Mouse (Mus musculus) v-Abl transformed pro-B cells (cell line): ENCODE data around the gene Hspb11.

Experiments used
- in situ Hi-C, 2 experiments: fragments of 400-800 bp; cut with MboI; formaldehyde crosslinking; loops; one replicate each; pipeline ENCODE4 v1.15.1; 2025; ENCODE audit not compliant: unreplicated experiment in 2 of 2

Hspb11 gene

GRCm38 (mm10) chr4:107253125-107254091, at the start of gene Hspb11, which contains the start of gene Lrrc42:
TSS of gene Hspb11 (plus strand) at chr4:107253593.
TSS of gene Lrrc42 (minus strand) at chr4:107253532.
- in situ Hi-C loops, result loop anchor here (5.0 kb wide), 3 partner anchors 59 to 99 kb away; partner anchors contain the start of gene Yipf1 (in 2 of the 2)

- in situ Hi-C loops, result no loop called here
Measured at GRCm38 (mm10) chr4:107207016-107207415, 46.4 kb upstream of the Hspb11 start.

- in situ Hi-C loops, result no loop called here
Measured at GRCm38 (mm10) chr4:107208880-107209279, 44.5 kb upstream of the Hspb11 start, which contains the start of gene Ldlrad1. TSS of gene Ldlrad1 (plus strand) at chr4:107209180.

- in situ Hi-C loops, result no loop called here
Measured at GRCm38 (mm10) chr4:107210483-107211097, 42.8 kb upstream of the Hspb11 start.

- in situ Hi-C loops, result no loop called here
Measured at GRCm38 (mm10) chr4:107211465-107211864, 41.9 kb upstream of the Hspb11 start.

GRCm38 (mm10) chr4:107211936-107212335, 41.5 kb upstream of the Hspb11 start:
- in situ Hi-C loops, result no loop called here

GRCm38 (mm10) chr4:107213279-107214011, 39.9 kb upstream of the Hspb11 start:
- in situ Hi-C loops, result no loop called here

GRCm38 (mm10) chr4:107217574-107217973, 35.8 kb upstream of the Hspb11 start:
- in situ Hi-C loops, result no loop called here

- in situ Hi-C loops, result no loop called here
Measured at GRCm38 (mm10) chr4:107221524-107221923, 31.9 kb upstream of the Hspb11 start.

GRCm38 (mm10) chr4:107223225-107224204, 29.9 kb upstream of the Hspb11 start:
- in situ Hi-C loops, result no loop called here

GRCm38 (mm10) chr4:107226313-107226712, 27.1 kb upstream of the Hspb11 start:
- in situ Hi-C loops, result loop anchor here in 1 of 2 experiments (25.0 kb wide), 1 partner anchor 436 kb away; no protein-coding TSS in a partner anchor

- in situ Hi-C loops, result loop anchor here in 1 of 2 experiments (25.0 kb wide), 1 partner anchor 430 kb away; no protein-coding TSS in a partner anchor
Measured at GRCm38 (mm10) chr4:107232219-107232618, 21.2 kb upstream of the Hspb11 start.

- in situ Hi-C loops, result loop anchor here (5.0 to 25.0 kb wide), 2 partner anchors 36 to 424 kb away; no protein-coding TSS in a partner anchor
Measured at GRCm38 (mm10) chr4:107238253-107238652, 15.1 kb upstream of the Hspb11 start.

GRCm38 (mm10) chr4:107240196-107240595, 13.2 kb upstream of the Hspb11 start:
- in situ Hi-C loops, result loop anchor here in 1 of 2 experiments (25.0 kb wide), 1 partner anchor 422 kb away; no protein-coding TSS in a partner anchor

GRCm38 (mm10) chr4:107243365-107244333, 9.7 kb upstream of the Hspb11 start:
- in situ Hi-C loops, result loop anchor here in 1 of 2 experiments (25.0 kb wide), 1 partner anchor 419 kb away; no protein-coding TSS in a partner anchor

GRCm38 (mm10) chr4:107245368-107245767, 8.0 kb upstream of the Hspb11 start:
- in situ Hi-C loops, result loop anchor here in 1 of 2 experiments (25.0 kb wide), 1 partner anchor 417 kb away; no protein-coding TSS in a partner anchor

GRCm38 (mm10) chr4:107246040-107246439, 7.4 kb upstream of the Hspb11 start:
- in situ Hi-C loops, result loop anchor here in 1 of 2 experiments (25.0 kb wide), 1 partner anchor 416 kb away; no protein-coding TSS in a partner anchor

GRCm38 (mm10) chr4:107247110-107247509, 6.3 kb upstream of the Hspb11 start:
- in situ Hi-C loops, result loop anchor here in 1 of 2 experiments (25.0 kb wide), 1 partner anchor 415 kb away; no protein-coding TSS in a partner anchor
